Mouse (Mus musculus): Measurements from ENCODE around the gene Gan. TPM values are rescaled to one million over a fixed set of nuclear protein-coding genes. Genes with fewer than 3 reads are reported as not detected.

Gan gene
- polyA plus RNA-seq, 1 experiment = 8.1 TPM

GRCm38 (mm10) chr8:117257029-117257820 lies 99.3 kb downstream of the Gan start, which contains the start of gene Cmip:
TSS of gene Cmip (plus strand) at chr8:117257064.
- WGBS = 1% methylated on average over 63 of the region's 65 CpGs
- DNase-seq = peak; percentile 51 to 65
- no peaks in the 10 kb centered on the region for H3K27me3 ChIP-seq (ENCODE audit: control insufficient read depth, insufficient read depth, low read length)
- TF ChIP-seq CTCF (IDR thresholded peaks at IDR 0.05; ENCODE audit: borderline replicate concordance, insufficient read depth, low read depth, low read length) (no peak), POLR2A (IDR thresholded peaks at IDR 0.05; ENCODE audit: borderline replicate concordance, insufficient read depth, low read length) (no peak)
- peaks cover 12% of the 10 kb centered on the region for H3K4me1 ChIP-seq (ENCODE audit: control insufficient read depth, insufficient read depth, low read length)
- H3K4me3 ChIP-seq (replicated peaks; ENCODE audit: insufficient read depth, low read depth, low read length) = peak within 1 kb of the TSS; percentile 84
- no peak within 1 kb of the TSS for H3K27ac ChIP-seq (ENCODE audit: insufficient read depth, low read length)

GRCm38 (mm10) chr8:117257821-117258575 lies 100.1 kb downstream of the Gan start:
- Histone ChIP-seq H3K27me3 (ENCODE audit: control insufficient read depth, insufficient read depth, low read length) (no peaks in the 10 kb centered on the region), H3K4me3 (replicated peaks; ENCODE audit: insufficient read depth, low read depth, low read length) (peak overlapping the region; percentile 84), H3K27ac (ENCODE audit: insufficient read depth, low read length) (no peak overlapping the region), H3K4me1 (ENCODE audit: control insufficient read depth, insufficient read depth, low read length) (peaks cover 12% of the 10 kb centered on the region)
- DNase-seq = peak; percentile 12 to 33
- TF ChIP-seq CTCF (IDR thresholded peaks at IDR 0.05; ENCODE audit: borderline replicate concordance, insufficient read depth, low read depth, low read length) (no peak), POLR2A (IDR thresholded peaks at IDR 0.05; ENCODE audit: borderline replicate concordance, insufficient read depth, low read length) (no peak)
- WGBS = 19% methylated on average over 22 of the region's 22 CpGs

GRCm38 (mm10) chr8:117258576-117259040 lies 100.7 kb downstream of the Gan start:
- Histone ChIP-seq H3K27me3 (ENCODE audit: control insufficient read depth, insufficient read depth, low read length) (no peaks in the 10 kb centered on the region), H3K4me1 (ENCODE audit: control insufficient read depth, insufficient read depth, low read length) (peaks cover 12% of the 10 kb centered on the region), H3K4me3 (replicated peaks; ENCODE audit: insufficient read depth, low read depth, low read length) (peak overlapping the region; percentile 84), H3K27ac (ENCODE audit: insufficient read depth, low read length) (no peak overlapping the region)
- DNase-seq = no peak
- TF ChIP-seq CTCF (IDR thresholded peaks at IDR 0.05; ENCODE audit: borderline replicate concordance, insufficient read depth, low read depth, low read length) (no peak), POLR2A (IDR thresholded peaks at IDR 0.05; ENCODE audit: borderline replicate concordance, insufficient read depth, low read length) (no peak)
- 76% methylated on average over 6 of the region's 6 CpGs for whole genome bisulfite sequencing

GRCm38 (mm10) chr8:117259431-117260001 lies 101.6 kb downstream of the Gan start:
- Histone ChIP-seq H3K27me3 (ENCODE audit: control insufficient read depth, insufficient read depth, low read length) (no peaks in the 10 kb centered on the region), H3K27ac (ENCODE audit: insufficient read depth, low read length) (no peak overlapping the region), H3K4me1 (ENCODE audit: control insufficient read depth, insufficient read depth, low read length) (peaks cover 12% of the 10 kb centered on the region), H3K4me3 (replicated peaks; ENCODE audit: insufficient read depth, low read depth, low read length) (no peak overlapping the region)
- WGBS = 85% methylated on average over 11 of the region's 11 CpGs
- no peak for DNase-seq
- TF ChIP-seq POLR2A (IDR thresholded peaks at IDR 0.05; ENCODE audit: borderline replicate concordance, insufficient read depth, low read length) (no peak), CTCF (IDR thresholded peaks at IDR 0.05; ENCODE audit: borderline replicate concordance, insufficient read depth, low read depth, low read length) (no peak)

GRCm38 (mm10) chr8:117260234-117260929 lies 102.4 kb downstream of the Gan start:
- no peak for DNase-seq
- Histone ChIP-seq H3K4me1 (ENCODE audit: control insufficient read depth, insufficient read depth, low read length) (peaks cover 12% of the 10 kb centered on the region), H3K27ac (ENCODE audit: insufficient read depth, low read length) (no peak overlapping the region), H3K27me3 (ENCODE audit: control insufficient read depth, insufficient read depth, low read length) (no peaks in the 10 kb centered on the region), H3K4me3 (replicated peaks; ENCODE audit: insufficient read depth, low read depth, low read length) (no peak overlapping the region)
- 61% methylated on average over 14 of the region's 14 CpGs for WGBS
- TF ChIP-seq POLR2A (IDR thresholded peaks at IDR 0.05; ENCODE audit: borderline replicate concordance, insufficient read depth, low read length) (no peak), CTCF (IDR thresholded peaks at IDR 0.05; ENCODE audit: borderline replicate concordance, insufficient read depth, low read depth, low read length) (no peak)

- Histone ChIP-seq H3K27me3 (ENCODE audit: control insufficient read depth, insufficient read depth, low read length) (no peaks in the 10 kb centered on the region), H3K4me3 (replicated peaks; ENCODE audit: insufficient read depth, low read depth, low read length) (no peak overlapping the region), H3K4me1 (ENCODE audit: control insufficient read depth, insufficient read depth, low read length) (peaks cover 12% of the 10 kb centered on the region), H3K27ac (ENCODE audit: insufficient read depth, low read length) (no peak overlapping the region)
- DNase-seq = no peak
- TF ChIP-seq CTCF (IDR thresholded peaks at IDR 0.05; ENCODE audit: borderline replicate concordance, insufficient read depth, low read depth, low read length) (no peak), POLR2A (IDR thresholded peaks at IDR 0.05; ENCODE audit: borderline replicate concordance, insufficient read depth, low read length) (no peak)
- WGBS = 70% methylated on average over 14 of the region's 14 CpGs
Observed at GRCm38 (mm10) chr8:117260930-117261475, 103.1 kb downstream of the Gan start.

GRCm38 (mm10) chr8:117261702-117262101 lies 103.8 kb downstream of the Gan start:
- H3K4me1 ChIP-seq (ENCODE audit: control insufficient read depth, insufficient read depth, low read length) = peaks cover 12% of the 10 kb centered on the region
- no peak overlapping the region for H3K4me3 ChIP-seq (replicated peaks; ENCODE audit: insufficient read depth, low read depth, low read length)
- 71% methylated on average over 9 of the region's 9 CpGs for WGBS
- no peak overlapping the region for H3K27ac ChIP-seq (ENCODE audit: insufficient read depth, low read length)
- TF ChIP-seq CTCF (IDR thresholded peaks at IDR 0.05; ENCODE audit: borderline replicate concordance, insufficient read depth, low read depth, low read length) (no peak), POLR2A (IDR thresholded peaks at IDR 0.05; ENCODE audit: borderline replicate concordance, insufficient read depth, low read length) (no peak)
- no peak for DNase-seq
- no peaks in the 10 kb centered on the region for H3K27me3 ChIP-seq (ENCODE audit: control insufficient read depth, insufficient read depth, low read length)
